Mouse (Mus musculus) liver, embryonic 14.5 days (tissue): ENCODE data around the gene Dut.

ENCODE experiments used
- CTCF ChIP-seq: IDR thresholded peaks from 2 replicates; pipeline ENCODE4 v1.5.1; 2016; ENCODE audit warnings: antibody characterized with exemption, low read depth, control low read depth
- EP300 ChIP-seq: IDR thresholded peaks from 2 replicates; pipeline ENCODE4 v1.6.1; 2016; ENCODE audit warnings: antibody characterized with exemption, low read depth

GRCm38 (mm10) chr2:125253699-125254098 is 6.7 kb downstream of the Dut start:
- TF ChIP-seq CTCF (no peak), EP300 (no peak)
